Mouse (Mus musculus) limb, embryonic 14.5 days (tissue): ENCODE measurements around the gene Rnf217. TPM values are rescaled to one million over a fixed set of nuclear protein-coding genes. Genes with fewer than 3 reads are reported as not detected.

ENCODE experiments used
- ATAC-seq: fragments of 200-750 bp; cut with Nextera tagmentation; 2 replicates; pipeline ENCODE4 v1.8.0; 2017; ENCODE audit warnings: low read depth, moderate number of reproducible peaks, moderate TSS enrichment; ENCODE audit not compliant: low FRiP score
- DNase-seq: peaks from one replicate; pipeline ENCODE4 v3.0.0-alpha.2; 2015; ENCODE audit warnings: low spot score
- H3K27ac ChIP-seq: fragments of 300-500 bp; sonication (generic); replicated peaks from 2 replicates; pipeline ENCODE4 v1.5.1; 2014; ENCODE audit warnings: low read depth, mild to moderate bottlenecking, low read length, moderate library complexity, mixed read lengths
- H3K27me3 ChIP-seq: fragments of 300-500 bp; sonication (generic); 2 replicates; pipeline ENCODE4 v1.6.1; 2014; ENCODE audit warnings: low read length, mixed read lengths; ENCODE audit not compliant: control insufficient read depth, insufficient read depth
- H3K36me3 ChIP-seq: fragments of 300-500 bp; sonication (generic); 2 replicates; pipeline ENCODE4 v1.6.1; 2014; ENCODE audit warnings: mild to moderate bottlenecking, low read length, moderate library complexity, mixed read lengths; ENCODE audit not compliant: control insufficient read depth, insufficient read depth
- H3K4me1 ChIP-seq: fragments of 300-500 bp; sonication (generic); 2 replicates; pipeline ENCODE4 v1.6.1; 2014; ENCODE audit warnings: antibody characterized with exemption, low read length, mixed read lengths; ENCODE audit not compliant: control insufficient read depth, insufficient read depth
- H3K4me2 ChIP-seq: fragments of 300-500 bp; sonication (generic); replicated peaks from 2 replicates; pipeline ENCODE4 v1.6.1; 2014; ENCODE audit warnings: low read depth, mild to moderate bottlenecking, low read length, moderate library complexity; ENCODE audit not compliant: severe bottlenecking
- H3K4me3 ChIP-seq: fragments of 300-500 bp; sonication (generic); replicated peaks from 2 replicates; pipeline ENCODE4 v1.5.1; 2014; ENCODE audit warnings: low read length
- H3K9ac ChIP-seq: fragments of 300-500 bp; sonication (generic); 2 replicates; pipeline ENCODE4 v1.6.1; 2014; ENCODE audit warnings: mild to moderate bottlenecking, low read depth, low read length, moderate library complexity; ENCODE audit not compliant: severe bottlenecking
- H3K9me3 ChIP-seq: fragments of 300-500 bp; sonication (generic); 2 replicates; pipeline ENCODE4 v1.6.1; 2016; ENCODE audit warnings: low read length; ENCODE audit not compliant: control insufficient read depth
- POLR2A ChIP-seq: fragments of 200-500 bp; IDR thresholded peaks from 2 replicates; pipeline ENCODE4 v1.8.0; 2012; ENCODE audit warnings: inconsistent platforms, mild to moderate bottlenecking, moderate library complexity, borderline replicate concordance; ENCODE audit not compliant: insufficient read depth, insufficient read length; ENCODE audit errors: extremely low read depth
- WGBS: fragments of 180-500 bp; shearing (Covaris S2); extraction: QIAGEN DNeasy Blood & Tissue Kit; methylation state at CpG from one replicate; pipeline ENCODE4 v1.1.7; 2014; 5-methylcytosine and 5-hydroxymethylcytosine counted together
- polyA plus RNA-seq, 2 experiments: library from polyadenylated mRNA; depleted of rRNA in 1 of 2; stranded (reverse) in 1 of 2; unstranded in 1 of 2; fragments of >200 nt; fragmentation: Nextera tagmentation in 1 of 2; extraction: Ambion mirVana in 1 of 2; gene quantifications; 2 replicates each; pipeline versions ENCODE4 v1.2.1 to v1.2.3; 2012 to 2014

Rnf217 gene
- polyA plus RNA-seq, 2 experiments, result 3.8 to 4.4 TPM

- no peaks in the 10 kb centered on the region for H3K36me3 ChIP-seq
- 43% methylated on average over 3 of the region's 3 CpGs for WGBS
- H3K9me3 ChIP-seq, result no peaks in the 10 kb centered on the region
- no peaks in the 10 kb centered on the region for H3K27me3 ChIP-seq
- TF ChIP-seq POLR2A, result no peak
- H3K9ac ChIP-seq, result no peak overlapping the region
- H3K4me2 ChIP-seq, result no peak overlapping the region
- no peak overlapping the region for H3K4me3 ChIP-seq
- DNase-seq, result no peak
- no peak for ATAC-seq
- H3K4me1 ChIP-seq, result no peaks in the 10 kb centered on the region
- H3K27ac ChIP-seq, result no peak overlapping the region
Observed at GRCm38 (mm10) chr10:31495826-31496225, 113.2 kb downstream of the Rnf217 start.

- no peak for ATAC-seq
- H3K9me3 ChIP-seq, result no peaks in the 10 kb centered on the region
Observed at GRCm38 (mm10) chr10:31494296-31494695, 114.7 kb downstream of the Rnf217 start.

GRCm38 (mm10) chr10:31467043-31467898 lies 141.7 kb downstream of the Rnf217 start:
- no peak overlapping the region for H3K4me3 ChIP-seq
- no peaks in the 10 kb centered on the region; the same call in 1 of the 2 replicates for H3K4me1 ChIP-seq
- DNase-seq (no peak), ATAC-seq (no peak; the same call in 1 of the 2 replicates)
- H3K27ac ChIP-seq, result no peak overlapping the region
- H3K27me3 ChIP-seq, result no peaks in the 10 kb centered on the region
- 61% methylated on average over 10 of the region's 10 CpGs for WGBS
- H3K4me2 ChIP-seq, result no peak overlapping the region
- H3K9me3 ChIP-seq, result no peaks in the 10 kb centered on the region
- TF ChIP-seq POLR2A, result no peak
- no peaks in the 10 kb centered on the region for H3K36me3 ChIP-seq
- no peak overlapping the region for H3K9ac ChIP-seq

More at GRCm38 (mm10) chr10:31494296-31494695, 114.7 kb downstream of the Rnf217 start:
- H3K36me3 ChIP-seq, result no peaks in the 10 kb centered on the region
- H3K4me1 ChIP-seq, result no peaks in the 10 kb centered on the region
- H3K4me3 ChIP-seq, result no peak overlapping the region
- H3K27me3 ChIP-seq, result no peaks in the 10 kb centered on the region
- H3K4me2 ChIP-seq, result no peak overlapping the region
- no peak overlapping the region for H3K9ac ChIP-seq
- H3K27ac ChIP-seq, result no peak overlapping the region
- TF ChIP-seq POLR2A, result no peak
- 80% methylated on average over 1 of the region's 1 CpGs for WGBS
- DNase-seq, result no peak

GRCm38 (mm10) chr10:31465840-31466541 lies 143.0 kb downstream of the Rnf217 start:
- no peaks in the 10 kb centered on the region; the same call in 1 of the 2 replicates for H3K4me1 ChIP-seq
- H3K9ac ChIP-seq, result no peak overlapping the region
- no peaks in the 10 kb centered on the region for H3K36me3 ChIP-seq
- no peak overlapping the region for H3K27ac ChIP-seq
- no peak overlapping the region for H3K4me3 ChIP-seq
- H3K27me3 ChIP-seq, result no peaks in the 10 kb centered on the region
- H3K4me2 ChIP-seq, result no peak overlapping the region
- WGBS, result 78% methylated on average over 6 of the region's 6 CpGs
- no peak for TF ChIP-seq POLR2A
- H3K9me3 ChIP-seq, result no peaks in the 10 kb centered on the region
- ATAC-seq (no peak; the same call in 1 of the 2 replicates), DNase-seq (peak; percentile 48)

- no peaks in the 10 kb centered on the region; the same call in 1 of the 2 replicates for H3K4me1 ChIP-seq
- H3K27ac ChIP-seq, result no peak overlapping the region
- TF ChIP-seq POLR2A, result no peak
- WGBS, result 81% methylated on average over 4 of the region's 4 CpGs
- no peak overlapping the region for H3K4me2 ChIP-seq
- no peak overlapping the region for H3K4me3 ChIP-seq
- no peak overlapping the region for H3K9ac ChIP-seq
- no peaks in the 10 kb centered on the region for H3K27me3 ChIP-seq
- H3K9me3 ChIP-seq, result no peaks in the 10 kb centered on the region
- DNase-seq (no peak), ATAC-seq (no peak)
- H3K36me3 ChIP-seq, result no peaks in the 10 kb centered on the region
Observed at GRCm38 (mm10) chr10:31465424-31465823, 143.6 kb downstream of the Rnf217 start.
